Mouse (Mus musculus) frontal cortex, postnatal 14 days (tissue): ENCODE data around the gene Pdha1.
A peak's percentile ranks its signal among the peaks of the same experiment; 100 is the strongest.

ENCODE experiments used
- DNase-seq, 2 experiments: peaks; one replicate each; pipeline ENCODE4 v3.0.0; 2022; ENCODE audit warnings: low spot score in 2 of 2

Gene Pdha1

GRCm38 (mm10) chrX:160137861-160138717 is at the start of gene Pdha1:
Gene Pdha1, minus strand, starts transcription at chrX:160138413.
- DNase-seq = peak; percentile 79 to 83

GRCm38 (mm10) chrX:160179032-160179431 is 40.8 kb upstream of the Pdha1 start:
- no peak for DNase-seq

GRCm38 (mm10) chrX:160170150-160170549 is 31.9 kb upstream of the Pdha1 start:
- DNase-seq = peak; percentile 5 to 57

GRCm38 (mm10) chrX:160166246-160166985 is 28.2 kb upstream of the Pdha1 start:
- no peak for DNase-seq

GRCm38 (mm10) chrX:160164259-160164658 is 26.0 kb upstream of the Pdha1 start:
- no peak for DNase-seq

- DNase-seq = no peak
Observed at GRCm38 (mm10) chrX:160153147-160153815, 15.1 kb upstream of the Pdha1 start.

- DNase-seq = no peak
Observed at GRCm38 (mm10) chrX:160148859-160149258, 10.6 kb upstream of the Pdha1 start.

- DNase-seq = no peak
Observed at GRCm38 (mm10) chrX:160147406-160147805, 9.2 kb upstream of the Pdha1 start.

GRCm38 (mm10) chrX:160146806-160147205 is 8.6 kb upstream of the Pdha1 start:
- DNase-seq = no peak

GRCm38 (mm10) chrX:160137177-160137860 is 894 bp downstream of the Pdha1 start:
- DNase-seq = no peak

- no peak for DNase-seq
Observed at GRCm38 (mm10) chrX:160136153-160136552, 2.1 kb downstream of the Pdha1 start.

GRCm38 (mm10) chrX:160135719-160136118 is 2.5 kb downstream of the Pdha1 start:
- DNase-seq = no peak

- no peak for DNase-seq
Observed at GRCm38 (mm10) chrX:160134136-160134843, 3.9 kb downstream of the Pdha1 start.

GRCm38 (mm10) chrX:160116658-160117057 is 21.6 kb downstream of the Pdha1 start:
- peak; percentile 11 to 56 for DNase-seq

GRCm38 (mm10) chrX:160116074-160116473 is 22.1 kb downstream of the Pdha1 start:
- no peak for DNase-seq

- no peak for DNase-seq
Observed at GRCm38 (mm10) chrX:160113777-160114176, 24.4 kb downstream of the Pdha1 start.

- no peak for DNase-seq
Observed at GRCm38 (mm10) chrX:160107817-160108216, 30.4 kb downstream of the Pdha1 start.

GRCm38 (mm10) chrX:160091973-160092372 is 46.2 kb downstream of the Pdha1 start:
- DNase-seq = no peak
